Mouse (Mus musculus): Measurements from ENCODE around the gene Acbd4.

The Acbd4 gene

GRCm38 (mm10) chr11:103114270-103114943 is 12.9 kb downstream of the Acbd4 start:
- no peak for DNase-seq

GRCm38 (mm10) chr11:103115163-103116007 is 13.9 kb downstream of the Acbd4 start:
- DNase-seq = peak; percentile 82

GRCm38 (mm10) chr11:103116008-103116818 is 14.7 kb downstream of the Acbd4 start, which contains the start of gene Hexim1:
Hexim1 (plus strand) TSS chr11:103116231.
- DNase-seq = peak; percentile 99

- DNase-seq = peak; percentile 86
Measured at GRCm38 (mm10) chr11:103116959-103117590, 15.6 kb downstream of the Acbd4 start.

GRCm38 (mm10) chr11:103117591-103118009 is 16.1 kb downstream of the Acbd4 start:
- DNase-seq = no peak

- DNase-seq = no peak
Measured at GRCm38 (mm10) chr11:103118866-103119265, 17.4 kb downstream of the Acbd4 start.

GRCm38 (mm10) chr11:103119609-103120008 is 18.1 kb downstream of the Acbd4 start:
- no peak for DNase-seq

GRCm38 (mm10) chr11:103120315-103120714 is 18.8 kb downstream of the Acbd4 start:
- no peak for DNase-seq

- DNase-seq = peak; percentile 71
Measured at GRCm38 (mm10) chr11:103131701-103132575, 30.5 kb downstream of the Acbd4 start, which contains the start of gene Hexim2. Hexim2 (plus strand) TSS chr11:103132429.

GRCm38 (mm10) chr11:103132576-103133455 is 31.3 kb downstream of the Acbd4 start:
- peak; percentile 100 for DNase-seq

- no peak for DNase-seq
Measured at GRCm38 (mm10) chr11:103133456-103134185, 32.1 kb downstream of the Acbd4 start.

- DNase-seq = no peak
Measured at GRCm38 (mm10) chr11:103134221-103134620, 32.7 kb downstream of the Acbd4 start.

- no peak for DNase-seq
Measured at GRCm38 (mm10) chr11:103136039-103136577, 34.6 kb downstream of the Acbd4 start.

- no peak for DNase-seq
Measured at GRCm38 (mm10) chr11:103139951-103140762, 38.7 kb downstream of the Acbd4 start.

- DNase-seq = no peak
Measured at GRCm38 (mm10) chr11:103140763-103141100, 39.2 kb downstream of the Acbd4 start.

GRCm38 (mm10) chr11:103141101-103141943 is 39.8 kb downstream of the Acbd4 start:
- no peak for DNase-seq

- no peak for DNase-seq
Measured at GRCm38 (mm10) chr11:103141944-103142255, 40.4 kb downstream of the Acbd4 start.
